Mouse (Mus musculus) liver, embryonic 12.5 days (tissue): ENCODE results near the gene Magi3. TPM values are rescaled to one million over a fixed set of nuclear protein-coding genes. Genes with fewer than 3 reads are reported as not detected.

Source experiments
- ATAC-seq: fragments of 200-750 bp; cut with Nextera tagmentation; 2 replicates; pipeline ENCODE4 v1.8.0; 2017; ENCODE audit warnings: moderate number of reproducible peaks, mild to moderate bottlenecking, moderate library complexity
- H3K27ac ChIP-seq: fragments of 300-500 bp; sonication (generic); 2 replicates; pipeline ENCODE4 v1.5.1; 2016; ENCODE audit warnings: mild to moderate bottlenecking
- H3K27me3 ChIP-seq: fragments of 300-500 bp; sonication (generic); replicated peaks from 2 replicates; pipeline ENCODE4 v1.6.1; 2016; ENCODE audit warnings: mild to moderate bottlenecking, moderate library complexity
- H3K36me3 ChIP-seq: fragments of 300-500 bp; sonication (generic); 2 replicates; pipeline ENCODE4 v1.6.1; 2016; ENCODE audit warnings: mild to moderate bottlenecking, moderate library complexity
- H3K4me1 ChIP-seq: fragments of 300-500 bp; sonication (generic); 2 replicates; pipeline ENCODE4 v1.6.1; 2016
- H3K4me2 ChIP-seq: fragments of 300-500 bp; sonication (generic); 2 replicates; pipeline ENCODE4 v1.6.1; 2016; ENCODE audit warnings: mild to moderate bottlenecking, moderate library complexity
- H3K4me3 ChIP-seq: fragments of 300-500 bp; sonication (generic); 2 replicates; pipeline ENCODE4 v1.5.1; 2016; ENCODE audit warnings: mild to moderate bottlenecking, moderate library complexity
- H3K9ac ChIP-seq: fragments of 300-500 bp; sonication (generic); 2 replicates; pipeline ENCODE4 v1.6.1; 2016; ENCODE audit warnings: mild to moderate bottlenecking, moderate library complexity
- H3K9me3 ChIP-seq: fragments of 300-500 bp; sonication (generic); replicated peaks from 2 replicates; pipeline ENCODE4 v1.6.1; 2016; ENCODE audit warnings: mild to moderate bottlenecking, moderate library complexity
- whole genome bisulfite sequencing: fragments of 180-500 bp; shearing (Covaris S2); methylation state at CpG from one replicate; pipeline ENCODE4 v1.1.7; 2016; ENCODE audit not compliant: insufficient replicate concordance; 5-methylcytosine and 5-hydroxymethylcytosine counted together
- polyA plus RNA-seq: library from polyadenylated mRNA; unstranded; fragments of >200 nt; fragmentation: Nextera tagmentation; extraction: Ambion mirVana; gene quantifications from 2 replicates; pipeline ENCODE4 v1.2.1, GENCODE M21; 2016

Gene Magi3
- 1.9 and 2.6 TPM in 2 replicates for polyA plus RNA-seq

- H3K4me3 ChIP-seq, result peak within 1 kb of the TSS; percentile 74
- H3K9ac ChIP-seq, result peak within 1 kb of the TSS; percentile 79
- peaks cover 28% of the 10 kb centered on the region for H3K4me1 ChIP-seq
- H3K9me3 ChIP-seq, result no peaks in the 10 kb centered on the region
- ATAC-seq, result peak; percentile 98
- peaks cover 17% of the 10 kb centered on the region; the same call in 1 of the 2 replicates for H3K27me3 ChIP-seq
- under 1% methylated on average over 37 of the region's 46 CpGs for WGBS
- H3K36me3 ChIP-seq, result no peaks in the 10 kb centered on the region
- peak within 1 kb of the TSS; percentile 89 for H3K27ac ChIP-seq
- peak within 1 kb of the TSS; percentile 98 for H3K4me2 ChIP-seq
Measured at GRCm38 (mm10) chr3:104220295-104220965, at the start of gene Magi3. TSS of gene Magi3 (minus strand) at chr3:104220374.

- H3K27ac ChIP-seq, result no peak overlapping the region
- no peaks in the 10 kb centered on the region for H3K9me3 ChIP-seq
- no peak for ATAC-seq
- 76% methylated on average over 6 of the region's 6 CpGs for WGBS
- no peaks in the 10 kb centered on the region for H3K36me3 ChIP-seq
- H3K9ac ChIP-seq, result no peak overlapping the region
- no peak overlapping the region for H3K4me3 ChIP-seq
- H3K4me2 ChIP-seq, result no peak overlapping the region
- H3K27me3 ChIP-seq, result no peaks in the 10 kb centered on the region
- H3K4me1 ChIP-seq, result no peaks in the 10 kb centered on the region
Measured at GRCm38 (mm10) chr3:104264530-104265145, 44.5 kb upstream of the Magi3 start.

DNA sequence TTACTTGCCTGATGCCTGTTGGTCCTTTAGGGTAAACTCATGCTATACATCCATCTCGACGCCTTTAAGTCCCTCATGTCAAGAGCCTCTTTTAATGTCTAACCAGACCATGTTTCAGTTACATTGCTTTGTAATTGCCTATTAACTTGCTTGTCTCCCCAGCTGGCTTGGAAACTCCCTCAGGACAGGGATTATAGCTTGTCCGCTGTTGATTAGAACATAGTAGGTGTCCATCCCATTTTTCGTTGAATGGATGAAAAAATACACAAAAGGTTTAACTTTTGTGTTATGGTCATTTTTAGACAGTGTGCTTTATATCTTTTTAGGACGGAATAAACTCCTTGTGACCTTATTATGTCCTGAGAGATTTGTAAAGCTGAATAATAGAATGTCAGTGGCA lies 40.0 kb upstream of the Magi3 start:
- Histone ChIP-seq H3K4me2 (no peak overlapping the region), H3K9me3 (no peaks in the 10 kb centered on the region), H3K27ac (no peak overlapping the region), H3K27me3 (no peaks in the 10 kb centered on the region), H3K9ac (no peak overlapping the region), H3K4me1 (no peaks in the 10 kb centered on the region), H3K36me3 (no peaks in the 10 kb centered on the region), H3K4me3 (no peak overlapping the region)
- no peak for ATAC-seq
- 74% methylated on average over 5 of the region's 5 CpGs for WGBS

GRCm38 (mm10) chr3:104259168-104259567 lies 39.0 kb upstream of the Magi3 start:
- Histone ChIP-seq H3K27ac (no peak overlapping the region), H3K4me1 (no peaks in the 10 kb centered on the region), H3K9me3 (no peaks in the 10 kb centered on the region), H3K36me3 (no peaks in the 10 kb centered on the region), H3K4me3 (no peak overlapping the region), H3K27me3 (no peaks in the 10 kb centered on the region), H3K9ac (no peak overlapping the region), H3K4me2 (no peak overlapping the region)
- ATAC-seq, result no peak
- 75% methylated on average over 4 of the region's 4 CpGs for WGBS

DNA sequence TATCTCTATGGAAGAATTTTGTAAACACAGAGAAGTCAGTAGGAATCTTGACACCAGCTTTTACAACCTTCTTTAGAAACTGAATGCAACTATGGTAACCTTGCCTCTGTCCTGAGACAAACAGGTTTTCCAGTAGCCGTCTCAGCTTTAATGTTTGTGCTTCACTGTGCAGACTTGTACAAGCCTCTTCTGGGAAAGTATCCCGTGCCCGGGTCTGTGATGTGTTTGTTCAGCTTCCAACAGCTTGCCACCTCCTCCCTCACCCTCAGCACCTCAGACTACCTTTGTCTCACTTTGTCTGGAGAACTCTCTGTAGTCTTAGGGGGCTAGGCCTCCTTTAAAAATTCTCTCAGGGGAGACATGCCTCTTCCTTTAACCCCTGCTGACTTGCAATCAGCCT lies 36.9 kb upstream of the Magi3 start:
- Histone ChIP-seq H3K4me3 (no peak overlapping the region), H3K27ac (no peak overlapping the region), H3K4me1 (no peaks in the 10 kb centered on the region), H3K36me3 (no peaks in the 10 kb centered on the region), H3K9me3 (no peaks in the 10 kb centered on the region), H3K27me3 (no peaks in the 10 kb centered on the region), H3K9ac (no peak overlapping the region), H3K4me2 (no peak overlapping the region)
- ATAC-seq, result no peak
- WGBS, result 69% methylated on average over 3 of the region's 3 CpGs

DNA sequence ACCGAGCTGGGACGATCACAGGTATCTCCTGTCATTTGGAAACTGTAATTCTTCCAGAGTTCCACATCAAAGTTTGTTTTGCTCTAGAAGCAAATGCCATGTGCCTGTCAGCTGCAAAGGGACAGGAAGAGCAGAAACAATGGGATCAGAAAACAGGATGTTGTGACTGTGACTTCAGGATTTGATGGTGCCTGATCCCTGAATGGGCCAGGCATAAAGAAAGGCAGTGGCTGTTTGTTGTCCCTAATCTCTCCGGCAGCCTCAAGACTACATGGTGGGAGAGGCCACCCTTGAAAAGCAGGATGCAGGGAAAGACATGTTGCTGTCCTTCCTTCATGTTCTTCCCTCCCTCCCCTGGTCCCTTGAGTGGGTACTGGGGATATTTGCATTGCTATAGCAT lies 33.6 kb upstream of the Magi3 start:
- H3K9ac ChIP-seq, result no peak overlapping the region
- 46% methylated on average over 3 of the region's 3 CpGs for WGBS
- no peaks in the 10 kb centered on the region for H3K36me3 ChIP-seq
- H3K27ac ChIP-seq, result no peak overlapping the region
- no peaks in the 10 kb centered on the region for H3K4me1 ChIP-seq
- H3K27me3 ChIP-seq, result no peaks in the 10 kb centered on the region
- H3K4me2 ChIP-seq, result no peak overlapping the region
- no peak for ATAC-seq
- H3K4me3 ChIP-seq, result no peak overlapping the region
- no peaks in the 10 kb centered on the region for H3K9me3 ChIP-seq

GRCm38 (mm10) chr3:104247850-104248249 lies 27.7 kb upstream of the Magi3 start:
- WGBS, result 31% methylated on average over 4 of the region's 4 CpGs
- Histone ChIP-seq H3K27ac (no peak overlapping the region), H3K9ac (no peak overlapping the region), H3K4me3 (no peak overlapping the region), H3K4me1 (no peaks in the 10 kb centered on the region), H3K4me2 (no peak overlapping the region), H3K9me3 (no peaks in the 10 kb centered on the region), H3K36me3 (no peaks in the 10 kb centered on the region), H3K27me3 (no peaks in the 10 kb centered on the region)
- ATAC-seq, result no peak

GRCm38 (mm10) chr3:104247057-104247456 lies 26.9 kb upstream of the Magi3 start:
- H3K4me3 ChIP-seq, result no peak overlapping the region
- no peak for ATAC-seq
- no peak overlapping the region for H3K27ac ChIP-seq
- 27% methylated on average over 1 of the region's 1 CpGs for WGBS
- H3K4me1 ChIP-seq, result no peaks in the 10 kb centered on the region
- H3K27me3 ChIP-seq, result no peaks in the 10 kb centered on the region
- H3K4me2 ChIP-seq, result no peak overlapping the region
- H3K9me3 ChIP-seq, result no peaks in the 10 kb centered on the region
- no peak overlapping the region for H3K9ac ChIP-seq
- H3K36me3 ChIP-seq, result no peaks in the 10 kb centered on the region

DNA sequence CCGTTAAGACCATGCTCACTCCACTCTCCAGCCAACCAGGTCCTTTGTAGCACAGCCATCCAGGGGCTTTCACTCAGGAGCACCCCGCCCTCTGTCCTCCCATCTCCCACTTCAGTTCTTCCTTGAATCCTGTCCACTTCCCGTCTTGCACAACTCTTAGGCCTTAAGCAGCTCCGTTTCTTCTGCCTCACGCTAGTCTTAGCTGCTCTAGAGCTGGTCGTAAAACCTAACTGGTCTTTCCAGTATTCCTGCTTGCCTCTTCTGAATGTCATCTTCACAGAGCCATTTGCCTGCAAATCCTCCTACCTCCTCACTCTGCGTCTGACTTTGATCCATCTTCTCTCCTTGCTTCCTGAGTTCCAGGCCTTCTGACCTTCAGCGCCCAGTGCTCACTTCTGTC lies 24.2 kb upstream of the Magi3 start:
- ATAC-seq, result no peak
- no peak overlapping the region for H3K4me3 ChIP-seq
- H3K36me3 ChIP-seq, result no peaks in the 10 kb centered on the region
- H3K27me3 ChIP-seq, result no peaks in the 10 kb centered on the region
- H3K9me3 ChIP-seq, result no peaks in the 10 kb centered on the region
- H3K4me1 ChIP-seq, result no peaks in the 10 kb centered on the region
- WGBS, result 65% methylated on average over 8 of the region's 8 CpGs
- no peak overlapping the region for H3K9ac ChIP-seq
- H3K27ac ChIP-seq, result no peak overlapping the region
- H3K4me2 ChIP-seq, result no peak overlapping the region

GRCm38 (mm10) chr3:104243972-104244371 lies 23.8 kb upstream of the Magi3 start:
- Histone ChIP-seq H3K4me1 (no peaks in the 10 kb centered on the region), H3K9ac (no peak overlapping the region), H3K4me2 (no peak overlapping the region), H3K27ac (no peak overlapping the region), H3K4me3 (no peak overlapping the region), H3K9me3 (no peaks in the 10 kb centered on the region), H3K27me3 (no peaks in the 10 kb centered on the region), H3K36me3 (no peaks in the 10 kb centered on the region)
- no peak for ATAC-seq
- WGBS, result 42% methylated on average over 6 of the region's 6 CpGs

GRCm38 (mm10) chr3:104239785-104240184 lies 19.6 kb upstream of the Magi3 start:
- Histone ChIP-seq H3K4me3 (no peak overlapping the region), H3K9me3 (no peaks in the 10 kb centered on the region), H3K9ac (no peak overlapping the region), H3K27ac (no peak overlapping the region), H3K4me2 (no peak overlapping the region), H3K36me3 (no peaks in the 10 kb centered on the region), H3K4me1 (no peaks in the 10 kb centered on the region), H3K27me3 (no peaks in the 10 kb centered on the region)
- ATAC-seq, result no peak
- WGBS, result 68% methylated on average over 2 of the region's 2 CpGs

DNA sequence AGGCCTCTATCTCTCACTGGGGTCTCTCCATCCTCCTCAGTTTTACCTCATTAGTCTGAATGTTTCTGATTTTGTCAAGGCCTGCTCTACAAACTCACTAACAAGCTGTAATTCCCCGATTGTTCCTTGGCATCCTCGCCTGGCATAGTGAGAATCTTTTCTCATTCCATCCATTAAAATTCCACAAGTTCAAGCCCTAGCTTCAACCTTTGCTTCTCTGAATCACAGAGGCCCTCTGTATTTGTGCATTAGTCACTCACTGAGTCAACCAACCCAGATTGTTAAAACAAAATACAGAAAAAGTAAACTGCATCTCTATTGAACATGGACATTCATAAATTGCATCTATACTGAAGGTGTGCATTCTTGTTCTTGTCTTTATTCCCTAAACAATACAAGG lies 19.2 kb upstream of the Magi3 start:
- no peak overlapping the region for H3K27ac ChIP-seq
- H3K9me3 ChIP-seq, result no peaks in the 10 kb centered on the region
- H3K9ac ChIP-seq, result no peak overlapping the region
- H3K4me2 ChIP-seq, result no peak overlapping the region
- no peaks in the 10 kb centered on the region for H3K36me3 ChIP-seq
- ATAC-seq, result no peak
- no peaks in the 10 kb centered on the region for H3K27me3 ChIP-seq
- no peaks in the 10 kb centered on the region for H3K4me1 ChIP-seq
- 63% methylated on average over 2 of the region's 2 CpGs for WGBS
- H3K4me3 ChIP-seq, result no peak overlapping the region
